Mouse (Mus musculus): Measurements from ENCODE around the gene Glrx5.

Gene Glrx5

GRCm38 (mm10) chr12:105032147-105032831 is at the start of gene Glrx5:
Gene Glrx5, plus strand, starts transcription at chr12:105032688.
- DNase-seq, result peak; percentile 99

GRCm38 (mm10) chr12:104983476-104983875 is 49.0 kb upstream of the Glrx5 start:
- DNase-seq, result no peak

- no peak for DNase-seq
Observed at GRCm38 (mm10) chr12:104985088-104985487, 47.4 kb upstream of the Glrx5 start.

- DNase-seq, result no peak
Observed at GRCm38 (mm10) chr12:104986001-104986400, 46.5 kb upstream of the Glrx5 start.

GRCm38 (mm10) chr12:104986781-104987180 is 45.7 kb upstream of the Glrx5 start:
- no peak for DNase-seq

- no peak for DNase-seq
Observed at GRCm38 (mm10) chr12:104987936-104988335, 44.6 kb upstream of the Glrx5 start.

- DNase-seq, result no peak
Observed at GRCm38 (mm10) chr12:104990741-104991454, 41.6 kb upstream of the Glrx5 start.

GRCm38 (mm10) chr12:104992123-104992741 is 40.3 kb upstream of the Glrx5 start:
- DNase-seq, result no peak

- DNase-seq, result no peak
Observed at GRCm38 (mm10) chr12:104992838-104993237, 39.6 kb upstream of the Glrx5 start.

- no peak for DNase-seq
Observed at GRCm38 (mm10) chr12:104995259-104995876, 37.1 kb upstream of the Glrx5 start.

- DNase-seq, result no peak
Observed at GRCm38 (mm10) chr12:104996012-104996728, 36.3 kb upstream of the Glrx5 start.

- DNase-seq, result no peak
Observed at GRCm38 (mm10) chr12:104997159-104997558, 35.3 kb upstream of the Glrx5 start.

- no peak for DNase-seq
Observed at GRCm38 (mm10) chr12:104997641-104998293, 34.7 kb upstream of the Glrx5 start.

GRCm38 (mm10) chr12:104998541-104998940 is 33.9 kb upstream of the Glrx5 start:
- DNase-seq, result no peak

- DNase-seq, result no peak
Observed at GRCm38 (mm10) chr12:104999171-104999570, 33.3 kb upstream of the Glrx5 start.

GRCm38 (mm10) chr12:105000487-105001283 is 31.8 kb upstream of the Glrx5 start:
- no peak for DNase-seq

GRCm38 (mm10) chr12:105001317-105001716 is 31.2 kb upstream of the Glrx5 start:
- no peak for DNase-seq

GRCm38 (mm10) chr12:105002340-105003132 is 30.0 kb upstream of the Glrx5 start:
- DNase-seq, result no peak

GRCm38 (mm10) chr12:105003158-105003557 is 29.3 kb upstream of the Glrx5 start:
- DNase-seq, result no peak

GRCm38 (mm10) chr12:105003715-105004114 is 28.8 kb upstream of the Glrx5 start:
- DNase-seq, result no peak
